Mouse (Mus musculus) thymus, postnatal 36 days (tissue): ENCODE measurements around the gene Tbr1.
A peak's percentile ranks its signal among the peaks of the same experiment; 100 is the strongest.

Source experiments
- DNase-seq, 2 experiments: peaks; one replicate each; pipeline ENCODE4 v3.0.0; 2022; ENCODE audit warnings: mixed read lengths in 2 of 2

The Tbr1 gene

DNA sequence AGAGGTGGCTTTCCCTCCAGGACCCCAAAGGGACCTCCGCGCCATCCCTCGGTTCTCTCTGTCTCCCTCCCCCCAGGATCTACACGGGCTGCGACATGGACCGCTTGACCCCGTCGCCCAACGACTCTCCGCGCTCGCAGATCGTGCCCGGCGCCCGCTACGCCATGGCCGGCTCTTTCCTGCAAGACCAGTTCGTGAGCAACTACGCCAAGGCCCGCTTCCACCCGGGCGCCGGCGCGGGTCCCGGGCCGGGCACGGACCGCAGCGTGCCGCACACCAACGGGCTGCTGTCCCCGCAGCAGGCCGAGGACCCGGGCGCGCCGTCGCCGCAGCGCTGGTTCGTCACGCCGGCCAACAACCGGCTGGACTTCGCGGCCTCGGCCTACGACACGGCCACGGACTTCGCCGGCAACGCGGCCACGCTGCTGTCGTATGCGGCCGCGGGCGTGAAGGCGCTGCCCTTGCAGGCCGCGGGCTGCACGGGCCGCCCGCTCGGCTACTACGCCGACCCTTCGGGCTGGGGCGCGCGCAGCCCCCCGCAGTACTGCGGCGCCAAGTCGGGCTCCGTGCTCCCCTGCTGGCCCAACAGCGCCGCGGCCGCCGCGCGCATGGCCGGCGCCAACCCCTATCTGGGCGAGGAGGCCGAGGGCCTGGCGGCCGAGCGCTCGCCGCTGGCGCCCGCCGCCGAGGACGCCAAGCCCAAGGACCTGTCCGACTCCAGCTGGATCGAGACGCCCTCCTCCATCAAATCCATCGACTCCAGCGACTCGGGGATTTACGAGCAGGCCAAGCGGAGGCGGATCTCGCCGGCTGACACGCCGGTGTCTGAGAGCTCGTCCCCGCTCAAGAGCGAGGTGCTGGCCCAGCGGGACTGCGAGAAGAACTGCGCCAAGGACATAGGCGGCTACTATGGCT lies 9.0 kb downstream of the Tbr1 start:
- peak; percentile 11 for DNase-seq

DNA sequence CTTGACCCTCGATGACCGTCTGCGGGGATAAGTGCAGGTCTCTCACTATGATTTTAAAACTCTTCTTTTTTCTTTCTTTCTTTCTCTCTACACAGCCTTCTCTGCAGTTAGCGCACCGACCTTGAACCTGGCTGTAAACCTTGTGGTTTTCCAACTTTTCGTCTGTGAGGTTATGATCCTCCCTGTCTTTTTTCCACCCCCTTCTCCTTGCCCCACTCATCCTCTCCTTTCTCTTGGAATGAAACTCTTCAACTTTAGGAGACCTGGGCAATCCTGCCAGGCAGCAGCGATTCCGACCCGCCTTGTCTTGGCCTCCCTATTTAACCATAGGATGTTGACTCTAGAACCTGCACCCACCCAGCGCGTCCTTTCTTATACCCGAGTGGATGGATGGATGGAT lies 9.8 kb downstream of the Tbr1 start:
- DNase-seq: no peak

- no peak for DNase-seq
These were observed 10.4 kb downstream of the Tbr1 start for GRCm38 (mm10) chr2:61813106-61813505.

GRCm38 (mm10) chr2:61813521-61813920 lies 10.8 kb downstream of the Tbr1 start:
- no peak for DNase-seq

- no peak for DNase-seq
These were observed 12.1 kb downstream of the Tbr1 start for GRCm38 (mm10) chr2:61814548-61815473.

- peak; percentile 3 to 12 for DNase-seq
These were observed 13.0 kb downstream of the Tbr1 start for GRCm38 (mm10) chr2:61815583-61816313.

- no peak for DNase-seq
These were observed 15.5 kb downstream of the Tbr1 start for GRCm38 (mm10) chr2:61818197-61818596.

DNA sequence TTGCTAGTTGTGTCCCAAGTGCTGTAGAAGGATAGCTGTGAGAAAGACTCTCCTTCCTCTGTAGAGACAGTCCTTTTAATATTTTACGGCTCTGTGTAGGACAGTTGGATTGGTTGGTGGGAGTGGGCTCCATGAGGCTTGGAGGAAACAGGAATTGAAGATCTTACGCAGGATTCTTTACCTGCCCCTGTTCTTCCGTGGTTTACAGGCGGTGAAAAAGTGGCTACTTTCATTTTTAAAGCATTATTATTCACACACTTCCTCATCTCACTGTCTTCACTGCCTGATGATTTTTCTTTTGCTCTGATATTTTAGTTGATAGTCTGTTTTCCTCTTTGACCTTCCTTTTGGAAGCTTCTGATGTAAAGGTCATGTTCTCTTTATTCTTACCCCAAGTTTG lies 17.5 kb downstream of the Tbr1 start:
- DNase-seq: no peak

- DNase-seq: no peak
These were observed 20.9 kb downstream of the Tbr1 start for GRCm38 (mm10) chr2:61823426-61824140.

- no peak for DNase-seq
These were observed 34.6 kb downstream of the Tbr1 start for GRCm38 (mm10) chr2:61837243-61837806.
